Mouse (Mus musculus): Measurements from ENCODE around the gene Ptpn11.

DNA sequence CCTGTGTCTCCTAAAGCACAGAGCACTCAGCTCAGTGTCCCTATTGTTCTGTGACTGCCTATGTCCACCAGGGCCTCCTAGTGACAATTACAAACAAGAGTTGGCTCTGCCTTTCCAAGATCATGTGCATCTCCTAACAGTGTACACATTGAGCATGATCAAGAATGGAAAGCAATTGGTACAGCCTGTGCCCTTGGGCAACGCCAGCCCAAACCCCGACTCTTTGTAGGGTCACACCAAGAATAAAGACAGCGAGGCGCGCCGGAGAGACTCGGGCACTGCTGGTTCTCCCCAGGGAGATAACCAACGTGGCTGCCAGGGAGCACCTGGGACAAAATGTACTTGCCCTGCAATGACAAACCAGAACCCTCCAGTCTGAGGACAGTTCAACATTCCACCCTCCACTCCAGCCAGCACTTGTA, 3.6 kb downstream of the Ptpn11 start:
- no peak for TF ChIP-seq CTCF (IDR thresholded peaks at IDR 0.05; ENCODE audit: control insufficient read depth, insufficient read depth, insufficient read length)
- no peak for TF ChIP-seq CEBPB (IDR thresholded peaks at IDR 0.05; ENCODE audit: low read depth)
- no peak for TF ChIP-seq MAX (IDR thresholded peaks at IDR 0.05)
- no peak for TF ChIP-seq MYOG (IDR thresholded peaks at IDR 0.05; ENCODE audit: control insufficient read depth, extremely low read depth, insufficient read length)
- TF ChIP-seq USF1 (IDR thresholded peaks at IDR 0.05; ENCODE audit: low read depth): no peak
- no peak for TF ChIP-seq MYOD1 (IDR thresholded peaks at IDR 0.05; ENCODE audit: control insufficient read depth, insufficient read length, low read depth)
